Mouse (Mus musculus) forebrain, embryonic 13.5 days (tissue): ENCODE results near the gene Ppp1r13b. TPM values are rescaled to one million over a fixed set of nuclear protein-coding genes. Genes with fewer than 3 reads are reported as not detected.

Experiments
- ATAC-seq: fragments of 200-750 bp; cut with Nextera tagmentation; 2 replicates; pipeline ENCODE4 v1.8.0; 2017
- H3K27ac ChIP-seq: fragments of 300-500 bp; sonication (generic); 2 replicates; pipeline ENCODE4 v1.5.1; 2015; ENCODE audit warnings: inconsistent platforms, mild to moderate bottlenecking, moderate library complexity
- H3K27me3 ChIP-seq: fragments of 300-500 bp; sonication (generic); 2 replicates; pipeline ENCODE4 v1.6.1; 2015; ENCODE audit warnings: mild to moderate bottlenecking, inconsistent platforms
- H3K36me3 ChIP-seq: fragments of 300-500 bp; sonication (generic); 2 replicates; pipeline ENCODE4 v1.6.1; 2015; ENCODE audit warnings: mild to moderate bottlenecking, inconsistent platforms; ENCODE audit not compliant: poor library complexity, severe bottlenecking
- H3K4me1 ChIP-seq: fragments of 300-500 bp; sonication (generic); 2 replicates; pipeline ENCODE4 v1.6.1; 2015; ENCODE audit warnings: inconsistent platforms
- H3K4me2 ChIP-seq: fragments of 300-500 bp; sonication (generic); 2 replicates; pipeline ENCODE4 v1.6.1; 2015; ENCODE audit warnings: inconsistent platforms, mild to moderate bottlenecking, moderate library complexity
- H3K4me3 ChIP-seq: fragments of 300-500 bp; sonication (generic); 2 replicates; pipeline ENCODE4 v1.5.1; 2015; ENCODE audit warnings: mild to moderate bottlenecking, inconsistent platforms
- H3K9ac ChIP-seq: fragments of 300-500 bp; sonication (generic); 2 replicates; pipeline ENCODE4 v1.6.1; 2015; ENCODE audit warnings: mild to moderate bottlenecking, inconsistent platforms
- H3K9me3 ChIP-seq: fragments of 300-500 bp; sonication (generic); replicated peaks from 2 replicates; pipeline ENCODE4 v1.6.1; 2016; ENCODE audit warnings: inconsistent platforms
- WGBS: fragments of 180-500 bp; shearing (Covaris S2); methylation state at CpG from one replicate; pipeline ENCODE4 v1.1.7; 2015; 5-methylcytosine and 5-hydroxymethylcytosine counted together
- polyA plus RNA-seq: library from polyadenylated mRNA; unstranded; fragments of >200 nt; fragmentation: Nextera tagmentation; extraction: Ambion mirVana; gene quantifications from 2 replicates; pipeline ENCODE4 v1.2.1, GENCODE M21; 2015

Ppp1r13b gene
- polyA plus RNA-seq, 1 experiment from 2014 or later, result 9.3 TPM

GRCm38 (mm10) chr12:111914031-111914430 is 6.1 kb upstream of the Ppp1r13b start:
- no peak for ATAC-seq
- H3K9me3 ChIP-seq, result no peaks in the 10 kb centered on the region
- H3K4me2 ChIP-seq, result no peak overlapping the region
- H3K36me3 ChIP-seq, result no peaks in the 10 kb centered on the region
- peaks cover 18% of the 10 kb centered on the region for H3K27me3 ChIP-seq
- H3K4me1 ChIP-seq, result peaks cover 5% of the 10 kb centered on the region; the same call in 1 of the 2 replicates
- no peak overlapping the region for H3K27ac ChIP-seq
- no peak overlapping the region for H3K4me3 ChIP-seq
- 41% methylated on average over 3 of the region's 3 CpGs for WGBS
- no peak overlapping the region for H3K9ac ChIP-seq

DNA sequence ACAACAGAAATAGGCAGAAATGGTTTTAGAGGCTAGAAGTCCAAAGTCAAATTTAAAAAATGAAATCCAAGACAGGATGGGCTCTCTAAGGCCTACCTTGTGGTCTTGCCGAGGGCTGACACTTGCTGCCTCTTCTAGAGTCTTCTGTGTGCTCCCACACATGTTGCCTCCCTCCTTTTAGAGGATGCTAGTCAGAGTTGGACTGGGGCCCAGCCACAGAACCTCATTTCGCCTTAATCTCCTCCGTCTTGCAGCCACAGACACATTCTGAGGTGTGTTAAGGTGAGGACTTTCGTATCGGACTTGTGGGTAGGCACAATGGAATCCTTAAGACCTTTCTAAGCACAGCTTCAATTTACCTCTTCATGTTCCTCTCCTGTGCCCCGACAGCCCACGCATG is 4.9 kb upstream of the Ppp1r13b start:
- no peak overlapping the region for H3K4me3 ChIP-seq
- peaks cover 25% of the 10 kb centered on the region for H3K27me3 ChIP-seq
- H3K36me3 ChIP-seq, result no peaks in the 10 kb centered on the region
- H3K4me2 ChIP-seq, result no peak overlapping the region
- WGBS, result 89% methylated on average over 7 of the region's 7 CpGs
- no peak overlapping the region for H3K27ac ChIP-seq
- no peak for ATAC-seq
- H3K4me1 ChIP-seq, result peaks cover 10% of the 10 kb centered on the region; the same call in 1 of the 2 replicates
- no peak overlapping the region for H3K9ac ChIP-seq
- H3K9me3 ChIP-seq, result no peaks in the 10 kb centered on the region

DNA sequence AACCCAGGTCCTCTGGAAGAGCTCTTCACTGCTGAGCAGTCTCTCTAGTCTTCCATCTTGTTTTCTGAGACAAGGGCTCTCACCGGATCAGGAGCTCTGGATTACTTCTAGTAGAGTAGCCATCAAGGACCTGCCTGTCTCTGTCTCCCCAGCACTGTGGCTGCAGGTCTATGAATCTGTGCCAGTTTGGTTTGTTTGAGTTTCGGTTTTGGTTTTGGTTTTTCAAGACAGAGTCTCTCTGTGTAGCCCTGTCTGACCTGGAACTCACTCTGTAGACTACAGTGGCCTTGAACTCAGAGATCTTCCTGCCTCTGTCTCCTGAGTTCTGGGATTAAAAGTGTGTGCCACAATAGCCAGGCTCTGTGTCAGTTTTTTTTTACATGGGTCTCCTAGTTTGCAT is 3.9 kb upstream of the Ppp1r13b start:
- Histone ChIP-seq H3K27me3 (peaks cover 28% of the 10 kb centered on the region), H3K4me1 (peaks cover 13% of the 10 kb centered on the region), H3K9ac (no peak overlapping the region), H3K9me3 (no peaks in the 10 kb centered on the region), H3K4me3 (no peak overlapping the region), H3K27ac (no peak overlapping the region), H3K4me2 (no peak overlapping the region), H3K36me3 (no peaks in the 10 kb centered on the region)
- 97% methylated on average over 2 of the region's 2 CpGs for WGBS
- ATAC-seq, result no peak

DNA sequence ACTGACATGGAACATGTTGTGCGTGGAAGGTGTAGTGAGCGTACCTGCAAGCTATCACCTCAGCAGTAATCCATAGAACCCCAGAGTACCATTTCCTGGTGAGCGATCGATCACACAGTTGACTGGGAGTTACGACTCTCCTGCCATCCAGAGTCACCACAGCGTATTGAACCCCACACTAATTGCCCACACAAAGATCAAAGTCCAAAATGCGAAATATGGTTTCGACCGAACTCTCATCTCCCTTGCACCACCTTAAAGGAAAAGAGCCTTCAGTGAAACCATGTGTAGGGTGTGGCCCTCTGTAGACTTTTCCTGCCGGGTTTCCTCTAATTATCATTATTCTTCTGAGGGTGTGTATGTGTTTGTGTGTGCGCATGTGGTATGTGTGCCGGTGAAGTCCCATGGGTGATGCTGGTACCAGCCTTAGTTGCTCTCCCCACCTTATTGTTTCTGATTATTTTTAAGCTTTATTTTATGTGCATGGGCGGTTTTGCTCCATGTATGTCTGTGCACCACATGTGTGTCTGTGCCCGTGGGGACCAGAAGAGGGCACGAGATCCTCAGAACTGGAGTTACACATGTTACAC is 3.4 kb upstream of the Ppp1r13b start:
- Histone ChIP-seq H3K9ac (no peak overlapping the region), H3K4me2 (no peak overlapping the region), H3K27me3 (peaks cover 33% of the 10 kb centered on the region), H3K4me3 (no peak overlapping the region), H3K36me3 (no peaks in the 10 kb centered on the region), H3K27ac (no peak overlapping the region), H3K4me1 (peaks cover 15% of the 10 kb centered on the region; the same call in 1 of the 2 replicates), H3K9me3 (no peaks in the 10 kb centered on the region)
- WGBS, result 89% methylated on average over 15 of the region's 15 CpGs
- no peak for ATAC-seq

GRCm38 (mm10) chr12:111908997-111909550 is 1.2 kb upstream of the Ppp1r13b start:
- no peak overlapping the region for H3K27ac ChIP-seq
- no peaks in the 10 kb centered on the region for H3K9me3 ChIP-seq
- H3K4me3 ChIP-seq, result peak overlapping the region; percentile 80; the same call in 1 of the 2 replicates
- WGBS, result 71% methylated on average over 11 of the region's 11 CpGs
- no peak for ATAC-seq
- peak overlapping the region; percentile 97; the same call in 1 of the 2 replicates for H3K4me2 ChIP-seq
- no peaks in the 10 kb centered on the region for H3K36me3 ChIP-seq
- H3K27me3 ChIP-seq, result peaks cover 44% of the 10 kb centered on the region
- peak overlapping the region; percentile 85; the same call in 1 of the 2 replicates for H3K9ac ChIP-seq
- peaks cover 15% of the 10 kb centered on the region; the same call in 1 of the 2 replicates for H3K4me1 ChIP-seq

GRCm38 (mm10) chr12:111907421-111907891 is 454 bp downstream of the Ppp1r13b start:
- ATAC-seq, result peak; percentile 70
- peak overlapping the region; percentile 97 for H3K4me2 ChIP-seq
- H3K9me3 ChIP-seq, result no peaks in the 10 kb centered on the region
- H3K4me1 ChIP-seq, result peaks cover 15% of the 10 kb centered on the region; the same call in 1 of the 2 replicates
- peak overlapping the region; percentile 80 for H3K4me3 ChIP-seq
- H3K9ac ChIP-seq, result peak overlapping the region; percentile 85
- WGBS, result under 1% methylated on average over 32 of the region's 63 CpGs
- H3K27ac ChIP-seq, result peak overlapping the region; percentile 87
- H3K27me3 ChIP-seq, result peaks cover 49% of the 10 kb centered on the region
- H3K36me3 ChIP-seq, result no peaks in the 10 kb centered on the region

DNA sequence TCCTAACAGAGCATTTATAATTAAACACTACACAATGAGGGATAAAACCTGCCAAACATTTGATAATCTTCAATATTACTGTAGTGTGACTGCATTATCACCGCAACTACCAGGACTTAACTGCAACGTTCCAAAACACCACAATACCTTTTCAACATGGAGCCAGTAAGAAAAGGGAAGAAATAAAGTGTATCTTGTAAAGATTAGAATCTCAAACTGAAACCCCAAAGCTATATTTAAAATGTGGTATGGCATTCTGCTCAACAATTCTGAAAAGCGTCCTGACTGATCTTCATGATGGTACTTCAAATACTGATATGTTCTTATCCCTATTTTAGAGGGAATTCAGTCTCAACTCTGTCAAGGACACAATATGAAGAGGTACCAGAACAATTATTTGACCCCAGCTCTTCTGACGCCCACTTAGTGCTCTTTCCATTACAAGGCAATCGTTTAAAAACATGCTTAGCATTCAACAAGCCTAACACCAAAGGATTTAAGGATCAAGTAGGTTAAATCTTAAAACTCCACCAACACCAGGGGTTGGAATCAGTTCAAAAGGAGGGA is 1.5 kb downstream of the Ppp1r13b start:
- H3K27me3 ChIP-seq, result peaks cover 49% of the 10 kb centered on the region
- no peak for ATAC-seq
- peak overlapping the region; percentile 97 for H3K4me2 ChIP-seq
- WGBS, result 47% methylated on average over 5 of the region's 5 CpGs
- H3K27ac ChIP-seq, result no peak overlapping the region
- H3K9ac ChIP-seq, result no peak overlapping the region
- H3K4me1 ChIP-seq, result peaks cover 19% of the 10 kb centered on the region
- peak overlapping the region; percentile 80 for H3K4me3 ChIP-seq
- no peaks in the 10 kb centered on the region for H3K9me3 ChIP-seq
- H3K36me3 ChIP-seq, result no peaks in the 10 kb centered on the region

GRCm38 (mm10) chr12:111902488-111902887 is 5.4 kb downstream of the Ppp1r13b start:
- Histone ChIP-seq H3K27ac (no peak overlapping the region), H3K27me3 (peaks cover 24% of the 10 kb centered on the region), H3K4me1 (peaks cover 19% of the 10 kb centered on the region), H3K9ac (no peak overlapping the region), H3K36me3 (no peaks in the 10 kb centered on the region), H3K9me3 (no peaks in the 10 kb centered on the region), H3K4me2 (no peak overlapping the region), H3K4me3 (no peak overlapping the region)
- 84% methylated on average over 7 of the region's 7 CpGs for WGBS
- no peak for ATAC-seq

- no peak overlapping the region for H3K4me3 ChIP-seq
- H3K27me3 ChIP-seq, result peaks cover 17% of the 10 kb centered on the region
- no peak overlapping the region for H3K27ac ChIP-seq
- H3K4me1 ChIP-seq, result peaks cover 16% of the 10 kb centered on the region
- H3K36me3 ChIP-seq, result no peaks in the 10 kb centered on the region
- H3K4me2 ChIP-seq, result no peak overlapping the region
- 50% methylated on average over 12 of the region's 12 CpGs for WGBS
- no peaks in the 10 kb centered on the region for H3K9me3 ChIP-seq
- peak; percentile 50; the same call in 1 of the 2 replicates for ATAC-seq
- H3K9ac ChIP-seq, result no peak overlapping the region
Measured at GRCm38 (mm10) chr12:111901105-111901875, 6.6 kb downstream of the Ppp1r13b start.

DNA sequence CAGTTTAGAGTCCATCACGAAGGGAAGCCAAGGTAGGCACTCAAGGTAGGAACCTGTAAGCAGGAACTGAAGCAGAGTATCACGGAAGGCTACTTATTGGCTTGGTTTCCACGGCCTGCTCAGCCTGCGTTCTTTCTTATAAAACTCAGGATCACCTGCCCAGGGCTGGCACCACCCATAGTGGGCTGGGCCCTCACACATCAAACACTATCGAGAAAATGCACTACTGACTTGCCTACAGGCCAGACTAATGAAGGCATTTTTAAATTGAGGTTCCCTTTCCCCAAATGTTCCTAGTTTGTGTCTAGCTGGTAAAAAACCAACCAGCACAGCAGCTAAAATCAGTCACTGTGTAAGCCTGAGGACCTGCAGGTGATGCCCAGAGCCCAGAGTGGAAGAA is 8.3 kb downstream of the Ppp1r13b start:
- Histone ChIP-seq H3K4me3 (no peak overlapping the region), H3K36me3 (no peaks in the 10 kb centered on the region), H3K9ac (no peak overlapping the region), H3K4me2 (no peak overlapping the region), H3K27ac (no peak overlapping the region), H3K9me3 (no peaks in the 10 kb centered on the region), H3K27me3 (peaks cover 5% of the 10 kb centered on the region; the same call in 1 of the 2 replicates), H3K4me1 (peaks cover 16% of the 10 kb centered on the region)
- ATAC-seq, result no peak
- WGBS, result 72% methylated on average over 5 of the region's 5 CpGs

GRCm38 (mm10) chr12:111898686-111899085 is 9.2 kb downstream of the Ppp1r13b start:
- no peak overlapping the region for H3K27ac ChIP-seq
- no peak overlapping the region for H3K4me2 ChIP-seq
- H3K4me3 ChIP-seq, result no peak overlapping the region
- H3K4me1 ChIP-seq, result peaks cover 16% of the 10 kb centered on the region
- no peak overlapping the region for H3K9ac ChIP-seq
- H3K27me3 ChIP-seq, result peaks cover 3% of the 10 kb centered on the region; the same call in 1 of the 2 replicates
- no peaks in the 10 kb centered on the region for H3K9me3 ChIP-seq
- ATAC-seq, result no peak
- no peaks in the 10 kb centered on the region for H3K36me3 ChIP-seq
- 82% methylated on average over 9 of the region's 9 CpGs for WGBS
